Mouse (Mus musculus) embryonic facial prominence, embryonic 10.5 days (tissue): ENCODE data around the gene Oca2. TPM values are rescaled to one million over a fixed set of nuclear protein-coding genes. Genes with fewer than 3 reads are reported as not detected.

Source experiments
- DNase-seq: peaks from one replicate; pipeline ENCODE4 v3.0.0-alpha.2; 2017; ENCODE audit warnings: low spot score
- H3K27ac ChIP-seq: fragments of 300-500 bp; sonication (generic); replicated peaks from 2 replicates; pipeline ENCODE4 v1.5.1; 2016; ENCODE audit warnings: mild to moderate bottlenecking
- H3K27me3 ChIP-seq: fragments of 300-500 bp; sonication (generic); replicated peaks from 2 replicates; pipeline ENCODE4 v1.6.1; 2016; ENCODE audit warnings: low read depth, mild to moderate bottlenecking; ENCODE audit not compliant: poor library complexity, severe bottlenecking
- H3K36me3 ChIP-seq: fragments of 300-500 bp; sonication (generic); replicated peaks from 2 replicates; pipeline ENCODE4 v1.6.1; 2016; ENCODE audit warnings: mild to moderate bottlenecking, moderate library complexity
- H3K4me1 ChIP-seq: fragments of 300-500 bp; sonication (generic); 2 replicates; pipeline ENCODE4 v1.6.1; 2016
- H3K4me3 ChIP-seq: fragments of 300-500 bp; sonication (generic); 2 replicates; pipeline ENCODE4 v1.5.1; 2016; ENCODE audit warnings: mild to moderate bottlenecking, moderate library complexity
- H3K9me3 ChIP-seq: fragments of 300-500 bp; sonication (generic); 2 replicates; pipeline ENCODE4 v1.6.1; 2016; ENCODE audit warnings: mild to moderate bottlenecking
- WGBS: fragments of 180-500 bp; shearing (Covaris S2); methylation state at CpG from one replicate; pipeline ENCODE4 v1.1.7; 2016; 5-methylcytosine and 5-hydroxymethylcytosine counted together
- polyA plus RNA-seq: library from polyadenylated mRNA; unstranded; fragments of >200 nt; fragmentation: Nextera tagmentation; extraction: Ambion mirVana; gene quantifications from 2 replicates; pipeline ENCODE4 v1.2.1, GENCODE M21; 2016

The Oca2 gene
- polyA plus RNA-seq, 1 experiment from 2014 or later: 0.49 TPM

DNA sequence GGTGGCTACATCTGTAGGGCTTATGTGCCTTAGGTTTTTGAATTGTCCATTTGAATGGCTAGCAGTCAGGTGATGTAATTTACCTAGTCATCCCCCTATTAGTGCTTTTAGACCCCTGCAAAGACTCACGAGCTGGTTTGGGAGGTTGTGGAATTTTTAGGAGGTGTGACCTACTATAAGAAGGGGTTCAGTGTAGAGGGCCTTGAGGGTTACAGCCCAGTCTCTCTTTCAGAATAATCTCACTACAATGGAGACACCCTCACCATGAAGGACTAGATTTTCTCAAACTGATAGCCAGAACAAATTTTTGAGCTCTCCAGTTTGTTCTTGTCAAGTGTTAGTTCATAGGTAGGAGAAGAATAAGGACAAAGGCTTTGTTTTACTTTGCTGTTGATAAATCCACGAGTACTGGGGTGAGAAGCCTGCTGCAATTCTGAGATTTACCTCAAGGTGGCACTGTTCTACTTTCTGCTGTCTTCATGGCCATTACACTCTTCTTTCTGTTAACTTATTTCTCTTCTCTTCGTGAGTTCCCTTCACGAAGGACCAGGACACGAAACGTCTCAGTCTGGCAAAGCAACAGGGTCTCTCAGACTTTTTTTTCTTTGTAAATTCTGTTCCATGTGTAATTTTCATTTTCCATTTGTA lies 52.0 kb downstream of the Oca2 start:
- Histone ChIP-seq H3K4me3 (no peak overlapping the region), H3K27me3 (no peaks in the 10 kb centered on the region), H3K4me1 (no peaks in the 10 kb centered on the region), H3K9me3 (no peaks in the 10 kb centered on the region), H3K36me3 (no peaks in the 10 kb centered on the region), H3K27ac (no peak overlapping the region)
- peak; percentile 62 for DNase-seq
- WGBS: 53% methylated on average over 6 of the region's 6 CpGs

DNA sequence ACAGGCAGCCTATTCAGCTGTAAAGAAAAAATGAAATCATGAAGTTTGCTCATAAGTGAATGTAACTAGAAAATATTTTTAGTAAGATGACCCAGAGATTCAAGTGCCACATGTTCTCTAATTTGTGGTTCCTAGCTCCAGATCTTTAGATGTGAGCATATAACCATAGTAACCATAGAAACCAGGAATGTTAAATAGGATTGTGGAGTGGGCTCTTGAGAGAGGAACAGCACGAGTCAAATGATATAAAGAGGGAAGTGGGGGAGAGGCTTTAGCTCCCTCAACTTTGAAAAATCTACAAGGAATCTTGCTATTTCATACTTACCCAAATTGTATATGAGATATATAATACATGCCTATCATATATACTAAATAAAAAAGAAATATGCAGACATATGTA lies 64.8 kb downstream of the Oca2 start:
- 38% methylated on average over 1 of the region's 1 CpGs for WGBS
- H3K36me3 ChIP-seq: no peaks in the 10 kb centered on the region
- no peaks in the 10 kb centered on the region for H3K27me3 ChIP-seq
- DNase-seq: no peak
- H3K4me3 ChIP-seq: no peak overlapping the region
- no peaks in the 10 kb centered on the region for H3K9me3 ChIP-seq
- H3K4me1 ChIP-seq: no peaks in the 10 kb centered on the region
- H3K27ac ChIP-seq: no peak overlapping the region

DNA sequence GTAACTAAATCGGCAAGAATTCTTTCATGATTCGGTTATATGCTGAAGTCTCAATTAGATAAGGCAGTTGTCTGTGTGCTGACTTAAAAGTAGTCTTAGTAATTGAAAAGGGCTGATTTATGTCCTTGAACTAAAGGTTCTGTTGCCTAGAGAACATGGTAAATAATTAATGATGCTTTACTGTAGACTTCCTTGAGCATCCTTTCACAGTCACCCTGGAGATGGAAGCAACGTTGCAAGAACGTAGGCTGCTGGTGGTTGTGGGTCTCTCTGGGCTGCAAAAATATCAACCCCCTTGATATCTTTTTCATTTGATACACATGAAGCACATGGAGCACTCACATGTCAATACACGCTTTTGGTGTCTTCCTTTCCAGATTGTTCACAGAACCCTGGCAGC lies 74.8 kb downstream of the Oca2 start:
- 92% methylated on average over 5 of the region's 5 CpGs for WGBS
- Histone ChIP-seq H3K27me3 (no peaks in the 10 kb centered on the region), H3K9me3 (no peaks in the 10 kb centered on the region), H3K27ac (no peak overlapping the region), H3K4me1 (no peaks in the 10 kb centered on the region), H3K4me3 (no peak overlapping the region), H3K36me3 (no peaks in the 10 kb centered on the region)
- DNase-seq: no peak

DNA sequence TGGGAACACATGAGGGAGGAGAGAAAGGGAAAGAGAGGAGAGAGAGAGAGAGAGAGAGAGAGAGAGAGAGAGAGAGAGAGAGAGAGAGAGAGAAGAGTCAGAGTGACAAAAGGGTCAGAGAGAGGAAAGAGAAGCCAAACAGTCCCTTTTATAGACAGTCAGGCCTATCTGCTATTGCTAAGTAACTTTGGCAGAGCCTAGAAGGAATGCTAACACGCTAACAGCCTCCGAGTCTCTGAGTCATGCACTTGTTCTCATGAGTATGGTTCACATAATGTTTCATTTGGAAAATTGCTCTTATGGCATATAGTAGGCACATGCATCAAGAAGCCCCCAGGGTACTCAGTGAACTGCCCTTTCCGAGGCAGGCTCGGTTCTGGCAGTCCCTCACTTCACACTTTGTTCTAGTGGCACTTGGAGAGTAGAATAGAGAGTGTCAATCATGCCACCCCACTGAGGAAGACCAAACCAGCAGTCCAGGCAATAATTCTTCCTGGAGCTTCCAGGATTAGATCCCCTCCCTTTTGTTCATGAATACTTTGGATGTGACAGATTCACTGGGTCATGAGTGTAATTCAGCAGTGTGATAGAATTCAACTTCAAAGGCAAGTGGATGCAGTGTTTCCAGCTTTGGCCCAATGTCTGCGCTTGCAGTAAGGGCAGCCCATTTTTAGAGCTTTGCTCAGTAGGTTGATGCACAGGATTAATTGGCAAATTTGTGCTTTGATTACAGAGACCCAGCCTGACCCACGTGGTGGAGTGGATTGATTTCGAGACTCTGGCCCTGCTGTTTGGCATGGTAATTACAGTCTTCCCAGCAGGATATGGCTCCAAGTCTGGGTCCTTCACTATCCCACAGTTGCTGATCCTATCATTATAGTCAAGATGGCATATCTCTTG lies 76.3 kb downstream of the Oca2 start:
- Histone ChIP-seq H3K4me3 (no peak overlapping the region), H3K27me3 (no peaks in the 10 kb centered on the region), H3K4me1 (no peaks in the 10 kb centered on the region), H3K9me3 (no peaks in the 10 kb centered on the region), H3K36me3 (no peaks in the 10 kb centered on the region), H3K27ac (no peak overlapping the region)
- no peak for DNase-seq
- 65% methylated on average over 7 of the region's 7 CpGs for WGBS

DNA sequence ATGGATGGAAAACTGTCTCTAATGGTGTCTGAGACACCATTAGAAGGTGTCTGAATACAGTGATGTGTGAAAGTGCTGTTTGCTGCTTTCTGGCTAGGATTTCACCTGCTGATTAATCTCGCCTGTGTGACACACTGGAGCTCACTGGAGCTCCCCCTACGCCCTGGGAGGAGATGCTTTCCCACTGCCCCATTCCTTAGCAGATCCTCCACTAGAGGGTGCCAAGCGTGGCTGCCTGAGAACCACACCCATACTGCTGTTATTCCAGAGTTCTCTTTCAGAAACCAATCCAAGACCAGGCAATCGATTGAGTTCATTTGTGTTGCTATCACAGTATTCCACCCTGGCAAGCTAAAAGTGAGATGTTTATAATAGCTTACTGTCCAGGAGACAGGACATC lies 88.2 kb downstream of the Oca2 start:
- DNase-seq: peak; percentile 30
- H3K27ac ChIP-seq: no peak overlapping the region
- 42% methylated on average over 4 of the region's 4 CpGs for WGBS
- no peaks in the 10 kb centered on the region for H3K36me3 ChIP-seq
- no peaks in the 10 kb centered on the region for H3K9me3 ChIP-seq
- H3K4me3 ChIP-seq: no peak overlapping the region
- H3K27me3 ChIP-seq: no peaks in the 10 kb centered on the region
- no peaks in the 10 kb centered on the region for H3K4me1 ChIP-seq

DNA sequence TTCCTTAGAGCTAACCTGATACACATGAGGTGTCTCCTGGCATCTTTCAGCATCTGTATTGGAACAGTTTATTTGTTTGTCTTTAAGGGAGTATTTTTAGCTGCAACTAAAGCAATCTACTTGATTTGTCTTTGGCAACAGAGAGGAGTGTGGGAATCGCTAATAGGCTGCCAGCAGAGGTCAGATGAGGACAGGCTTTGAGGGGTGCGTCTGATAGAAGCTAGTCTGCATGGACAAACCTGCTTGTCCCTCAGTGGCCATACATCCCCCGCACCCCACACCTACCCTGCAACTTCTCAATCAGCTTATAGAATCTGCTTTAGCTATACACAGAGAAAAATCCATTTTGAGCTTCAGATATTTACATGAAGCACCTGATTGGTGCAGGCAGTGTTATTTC lies 109.0 kb downstream of the Oca2 start:
- no peak overlapping the region for H3K27ac ChIP-seq
- no peaks in the 10 kb centered on the region for H3K4me1 ChIP-seq
- H3K9me3 ChIP-seq: no peaks in the 10 kb centered on the region
- no peak for DNase-seq
- H3K36me3 ChIP-seq: no peaks in the 10 kb centered on the region
- WGBS: 53% methylated on average over 3 of the region's 3 CpGs
- H3K4me3 ChIP-seq: no peak overlapping the region
- no peaks in the 10 kb centered on the region for H3K27me3 ChIP-seq

DNA sequence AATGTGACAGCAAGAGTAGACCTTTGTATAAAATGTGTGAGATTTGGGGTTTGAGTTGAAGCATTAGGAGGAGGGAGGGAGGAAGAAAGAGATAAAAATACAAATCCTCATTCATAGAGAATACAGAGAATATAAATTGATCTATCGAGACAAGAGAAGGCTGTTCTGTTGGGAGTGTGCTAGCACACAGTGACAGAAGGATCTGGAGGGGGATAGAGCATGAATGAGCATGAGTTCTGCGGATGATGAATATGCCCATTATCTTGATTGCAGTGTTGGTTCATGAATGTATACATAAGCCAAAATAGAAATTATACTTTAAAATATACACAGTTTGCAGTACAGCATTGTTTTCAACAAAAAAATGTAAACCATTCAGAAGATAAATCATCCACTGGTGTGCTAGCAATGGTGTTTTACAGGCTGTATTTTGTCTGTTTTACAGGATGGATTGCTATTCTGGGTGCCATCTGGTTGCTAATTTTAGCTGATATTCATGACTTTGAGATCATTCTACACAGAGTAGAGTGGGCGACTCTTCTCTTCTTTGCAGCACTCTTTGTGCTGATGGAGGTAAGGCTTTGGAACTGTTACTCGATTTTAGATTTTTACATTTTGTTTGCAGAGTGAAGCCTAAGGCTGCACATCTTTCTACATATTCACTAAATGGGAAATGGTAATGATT lies 117.2 kb downstream of the Oca2 start:
- no peak for DNase-seq
- Histone ChIP-seq H3K9me3 (no peaks in the 10 kb centered on the region), H3K4me1 (no peaks in the 10 kb centered on the region), H3K27ac (no peak overlapping the region), H3K27me3 (no peaks in the 10 kb centered on the region), H3K36me3 (no peaks in the 10 kb centered on the region), H3K4me3 (no peak overlapping the region)
- 88% methylated on average over 4 of the region's 4 CpGs for WGBS

DNA sequence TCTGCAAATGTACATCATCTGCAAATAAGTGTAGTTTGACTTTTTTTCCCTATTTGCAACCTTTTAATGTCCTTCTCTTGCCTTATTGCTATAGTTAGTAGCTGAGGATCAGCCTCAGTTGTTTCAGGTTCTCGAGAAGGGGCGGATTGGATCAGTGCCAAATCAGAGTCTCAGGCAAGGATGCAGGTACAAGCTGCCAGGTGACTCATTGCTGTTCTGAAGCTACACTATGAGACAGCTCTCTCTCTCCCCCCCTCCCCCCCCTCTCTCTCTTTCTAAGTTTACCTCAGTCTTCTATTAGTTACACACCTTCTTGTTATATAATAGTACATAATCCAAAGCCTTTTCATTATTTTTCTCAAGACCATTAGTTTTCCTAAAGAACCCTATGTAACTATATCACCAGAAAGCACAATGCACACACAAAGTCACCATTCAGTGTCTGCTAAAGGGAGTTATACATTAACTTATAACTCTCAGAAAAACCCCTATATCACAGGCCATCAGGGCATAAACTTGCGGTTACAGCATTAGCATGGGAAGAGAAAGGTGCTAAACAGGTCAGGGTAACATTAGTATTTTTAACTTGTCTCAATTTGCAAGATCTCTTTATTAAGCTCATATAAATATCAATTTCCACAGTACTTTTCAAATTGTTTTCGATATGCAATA lies 142.3 kb downstream of the Oca2 start:
- no peaks in the 10 kb centered on the region for H3K4me1 ChIP-seq
- no peaks in the 10 kb centered on the region for H3K9me3 ChIP-seq
- no peaks in the 10 kb centered on the region for H3K36me3 ChIP-seq
- H3K27me3 ChIP-seq: no peaks in the 10 kb centered on the region
- WGBS: 89% methylated on average over 4 of the region's 4 CpGs
- no peak overlapping the region for H3K4me3 ChIP-seq
- no peak overlapping the region for H3K27ac ChIP-seq
- DNase-seq: no peak

DNA sequence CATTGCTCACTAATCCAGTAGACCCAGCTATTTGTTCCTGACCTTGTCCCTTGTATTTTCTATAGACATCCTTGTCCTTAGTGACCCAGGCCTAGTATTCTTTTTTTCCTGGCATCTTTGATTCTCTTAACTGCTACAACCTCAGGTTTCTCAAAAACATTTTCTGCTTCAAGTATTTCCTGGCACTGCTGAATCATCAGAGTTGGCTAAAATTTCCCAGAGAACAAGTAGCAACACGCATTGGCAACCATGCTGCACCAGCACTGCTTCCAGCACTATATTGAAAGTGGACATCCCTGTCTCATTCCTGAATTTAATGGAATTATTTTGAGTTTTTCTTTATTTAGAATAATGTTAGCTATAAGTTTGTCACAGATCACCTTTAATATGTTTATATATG lies 143.1 kb downstream of the Oca2 start:
- no peaks in the 10 kb centered on the region for H3K27me3 ChIP-seq
- no peak overlapping the region for H3K27ac ChIP-seq
- H3K36me3 ChIP-seq: no peaks in the 10 kb centered on the region
- no peaks in the 10 kb centered on the region for H3K9me3 ChIP-seq
- no peak overlapping the region for H3K4me3 ChIP-seq
- DNase-seq: no peak
- H3K4me1 ChIP-seq: no peaks in the 10 kb centered on the region
- WGBS: 87% methylated on average over 1 of the region's 1 CpGs

DNA sequence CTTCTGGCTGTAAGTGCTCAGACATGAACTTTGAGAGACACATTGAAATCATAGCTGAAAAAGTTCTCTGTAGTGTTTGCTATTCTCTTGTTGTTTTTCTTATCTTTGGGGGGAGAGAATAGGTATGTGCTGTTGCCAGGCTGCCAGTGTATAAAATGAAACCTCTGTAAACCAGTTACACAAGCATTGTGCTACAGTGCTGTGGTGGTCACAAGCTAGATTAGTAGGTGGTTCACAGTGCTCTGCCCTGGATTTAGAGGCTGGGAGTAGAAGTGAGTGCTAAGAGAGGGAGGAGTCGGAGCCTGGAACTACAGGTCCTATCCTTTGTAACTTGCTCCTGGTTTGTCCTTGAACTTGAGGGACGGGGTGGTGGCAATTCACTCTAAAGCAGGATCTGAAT lies 148.7 kb downstream of the Oca2 start:
- no peak for DNase-seq
- H3K27me3 ChIP-seq: no peaks in the 10 kb centered on the region
- H3K36me3 ChIP-seq: no peaks in the 10 kb centered on the region
- no peaks in the 10 kb centered on the region for H3K9me3 ChIP-seq
- no peak overlapping the region for H3K27ac ChIP-seq
- 86% methylated on average over 2 of the region's 2 CpGs for WGBS
- no peak overlapping the region for H3K4me3 ChIP-seq
- H3K4me1 ChIP-seq: no peaks in the 10 kb centered on the region

DNA sequence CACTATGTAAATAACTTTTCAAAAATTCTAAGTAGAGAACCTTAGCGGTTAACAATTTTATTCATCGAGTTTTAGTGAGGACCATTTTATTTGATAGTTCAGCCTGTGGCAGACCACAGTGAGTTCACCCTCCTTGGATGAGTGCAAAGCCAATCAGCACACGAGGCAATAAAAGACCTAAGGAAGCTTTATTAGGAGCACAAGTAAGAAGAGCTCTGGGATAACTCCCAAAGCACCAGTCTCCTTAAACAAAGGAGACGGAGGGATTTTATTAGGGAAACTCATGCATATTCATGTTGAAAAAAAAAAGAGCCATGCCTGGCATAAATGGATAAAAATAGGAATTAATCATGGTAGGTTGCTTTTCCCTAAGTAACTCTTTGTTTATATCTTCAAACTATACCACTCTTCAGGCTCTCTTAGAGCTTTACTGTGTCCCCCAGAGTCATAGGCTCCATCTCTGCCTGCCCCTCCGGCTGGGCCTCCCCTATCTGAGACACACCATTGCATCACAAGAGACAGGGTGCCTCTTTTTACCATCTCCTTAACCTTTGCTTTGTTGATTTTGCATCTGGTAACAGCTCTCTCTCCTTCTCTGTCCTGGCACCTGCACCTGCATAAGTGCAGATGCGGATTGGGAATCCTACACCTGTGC lies 178.7 kb downstream of the Oca2 start:
- Histone ChIP-seq H3K9me3 (no peaks in the 10 kb centered on the region), H3K36me3 (no peaks in the 10 kb centered on the region)
- no peak for DNase-seq

DNA sequence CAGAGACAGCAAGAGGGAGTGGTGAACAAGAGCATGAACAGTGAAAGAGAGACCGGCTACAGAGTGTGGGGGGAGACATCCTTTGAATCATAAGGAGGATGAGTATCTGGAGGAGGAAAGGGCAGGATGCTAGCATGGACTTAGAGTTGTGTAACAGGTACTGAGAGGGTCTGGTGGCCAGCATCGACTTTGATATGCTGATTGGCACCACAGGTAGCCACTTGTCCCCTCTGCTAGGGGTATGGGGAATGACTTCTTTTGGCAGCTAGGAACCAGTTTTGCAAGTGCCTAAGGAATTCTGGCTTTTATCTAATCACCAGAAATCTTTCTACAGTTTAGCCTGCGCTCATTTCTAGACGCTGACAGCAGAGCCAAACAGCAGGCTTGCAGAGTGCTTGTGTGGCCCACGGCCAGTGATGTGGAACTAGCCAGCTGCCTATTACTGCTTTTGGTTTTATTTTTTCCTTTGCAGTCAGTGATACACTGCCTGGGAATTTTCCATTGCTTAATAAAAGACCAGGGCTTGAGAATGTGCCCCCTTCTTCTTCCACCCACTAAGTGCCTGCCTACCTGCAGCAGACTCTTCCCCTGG lies 179.8 kb downstream of the Oca2 start:
- Histone ChIP-seq H3K27ac (no peak overlapping the region), H3K9me3 (no peaks in the 10 kb centered on the region), H3K36me3 (no peaks in the 10 kb centered on the region), H3K27me3 (no peaks in the 10 kb centered on the region), H3K4me3 (no peak overlapping the region), H3K4me1 (no peaks in the 10 kb centered on the region)
- 24% methylated on average over 5 of the region's 5 CpGs for WGBS
- no peak for DNase-seq

More for the DNA sequence above, 178.7 kb downstream of the Oca2 start:
- H3K27me3 ChIP-seq: no peaks in the 10 kb centered on the region
- no peak overlapping the region for H3K27ac ChIP-seq
- no peaks in the 10 kb centered on the region for H3K4me1 ChIP-seq
- no peak overlapping the region for H3K4me3 ChIP-seq
- WGBS: 64% methylated on average over 6 of the region's 6 CpGs
